ENCODE assay signal across 24 mouse cellular contexts in genomic region chr16:64717814-64718213, GRCm38 (mm10). TPM values are rescaled to one million over a fixed set of nuclear protein-coding genes. Genes with fewer than 3 reads are reported as not detected.
DNase-seq lines count a peak whose midpoint lies in the region; ATAC-seq lines count a peak whose summit lies in the region.
"Had no signal": no experiment of that assay in that cellular context is flagged by ENCODE, and none has a peak within 500 bp of the region (broad histone marks: within the 10 kb centered on the region; RNA-seq: fewer than 3 reads in every experiment).

No protein-coding gene starts in this region.

- H3K9ac ChIP-seq in embryonic facial prominence, embryonic 14.5 days (ENCODE audit: low read depth, low read length): no peak overlapping the region
- no peak overlapping the region for H3K9ac ChIP-seq in limb, embryonic 11.5 days (ENCODE audit: low read length)
- H3K9ac ChIP-seq: embryonic facial prominence, embryonic 15.5 days; forebrain, embryonic 12.5 days; liver, embryonic 14.5 days; midbrain, embryonic 15.5 days had no signal

- ATAC-seq in embryonic facial prominence, embryonic 14.5 days (ENCODE audit: low read depth): no peak
- peak; percentile 80 for ATAC-seq in limb, embryonic 11.5 days (ENCODE audit: insufficient number of reproducible peaks, low FRiP score, low TSS enrichment, low read depth)
- ATAC-seq: hindbrain, embryonic 16.5 days; midbrain, embryonic 15.5 days had no signal

- H3K27me3 ChIP-seq in embryonic facial prominence, embryonic 14.5 days (replicated peaks; ENCODE audit: control insufficient read depth, insufficient read depth, low read length): no peaks in the 10 kb centered on the region
- H3K27me3 ChIP-seq in embryonic facial prominence, embryonic 10.5 days (replicated peaks; ENCODE audit: low read depth, poor library complexity, severe bottlenecking): no peaks in the 10 kb centered on the region
- no peaks in the 10 kb centered on the region for H3K27me3 ChIP-seq in limb, embryonic 11.5 days (ENCODE audit: control insufficient read depth, insufficient read depth, low read length)
- H3K27me3 ChIP-seq in limb, embryonic 10.5 days (ENCODE audit: low read depth, poor library complexity, severe bottlenecking): peaks cover 17% of the 10 kb centered on the region; the same call in 1 of the 2 replicates
- H3K27me3 ChIP-seq: embryonic facial prominence, embryonic 15.5 days; forebrain, embryonic 12.5 days; midbrain, embryonic 15.5 days had no signal

- DNase-seq in embryonic facial prominence, embryonic 14.5 days (ENCODE audit: low spot score): peak; percentile 35
- no peak for DNase-seq in embryonic facial prominence, embryonic 10.5 days (ENCODE audit: low spot score)
- peak; percentile 55 for DNase-seq in limb, embryonic 11.5 days (ENCODE audit: low spot score)
- DNase-seq in limb, embryonic 10.5 days (ENCODE audit: low spot score): no peak
- DNase-seq in forelimb bud, embryonic 11.5 days (ENCODE audit: low read depth, low spot score): peak; percentile 75
- peak; percentile 49 for DNase-seq in mesoderm, embryonic 11.5 days (ENCODE audit: low read depth, low spot score)
- DNase-seq in adipocyte (ENCODE audit: low spot score): no peak
- no peak for DNase-seq in thymus, postnatal 36 days
- DNase-seq: adrenal gland, postnatal 25 days; cerebellum, adult 11-12 months; cerebellum, adult 9-11 months; gastrocnemius, postnatal 14 days; kidney, adult 2 months; layer of hippocampus, postnatal 36 days; left cerebral cortex, postnatal 4 days; lung, adult 2 months; lung, postnatal 10 days had no signal

- no peak overlapping the region for H3K4me3 ChIP-seq in embryonic facial prominence, embryonic 14.5 days (ENCODE audit: low read depth, low read length)
- H3K4me3 ChIP-seq in embryonic facial prominence, embryonic 10.5 days: no peak overlapping the region
- no peak overlapping the region for H3K4me3 ChIP-seq in limb, embryonic 11.5 days (ENCODE audit: low read depth, low read length)
- H3K4me3 ChIP-seq in limb, embryonic 10.5 days: no peak overlapping the region
- H3K4me3 ChIP-seq: embryonic facial prominence, embryonic 15.5 days; forebrain, embryonic 12.5 days; midbrain, embryonic 10.5 days; midbrain, embryonic 15.5 days had no signal

- H3K27ac ChIP-seq in embryonic facial prominence, embryonic 14.5 days (replicated peaks; ENCODE audit: low read depth, low read length): no peak overlapping the region
- no peak overlapping the region for H3K27ac ChIP-seq in embryonic facial prominence, embryonic 10.5 days (replicated peaks)
- H3K27ac ChIP-seq in limb, embryonic 11.5 days (replicated peaks; ENCODE audit: low read depth, low read length): no peak overlapping the region
- no peak overlapping the region for H3K27ac ChIP-seq in limb, embryonic 10.5 days
- H3K27ac ChIP-seq: embryonic facial prominence, embryonic 15.5 days; forebrain, embryonic 12.5 days; liver, embryonic 14.5 days; midbrain, embryonic 10.5 days; midbrain, embryonic 15.5 days had no signal

- H3K36me3 ChIP-seq in embryonic facial prominence, embryonic 14.5 days (ENCODE audit: control insufficient read depth, insufficient read depth, low read length): no peaks in the 10 kb centered on the region
- no peaks in the 10 kb centered on the region for H3K36me3 ChIP-seq in embryonic facial prominence, embryonic 10.5 days (replicated peaks)
- no peaks in the 10 kb centered on the region for H3K36me3 ChIP-seq in limb, embryonic 11.5 days (ENCODE audit: control insufficient read depth, insufficient read depth, low read length)
- no peaks in the 10 kb centered on the region for H3K36me3 ChIP-seq in limb, embryonic 10.5 days
- H3K36me3 ChIP-seq: embryonic facial prominence, embryonic 15.5 days; forebrain, embryonic 12.5 days; G1E; midbrain, embryonic 10.5 days; midbrain, embryonic 15.5 days had no signal

- no peaks in the 10 kb centered on the region for H3K9me3 ChIP-seq in embryonic facial prominence, embryonic 14.5 days (ENCODE audit: control insufficient read depth, low read length)
- H3K9me3 ChIP-seq in embryonic facial prominence, embryonic 10.5 days: no peaks in the 10 kb centered on the region
- H3K9me3 ChIP-seq in limb, embryonic 11.5 days (ENCODE audit: control insufficient read depth, low read length): no peaks in the 10 kb centered on the region
- no peaks in the 10 kb centered on the region for H3K9me3 ChIP-seq in limb, embryonic 10.5 days (replicated peaks)
- H3K9me3 ChIP-seq: embryonic facial prominence, embryonic 15.5 days; forebrain, embryonic 12.5 days; G1E; midbrain, embryonic 10.5 days; midbrain, embryonic 15.5 days had no signal

- WGBS in embryonic facial prominence, embryonic 14.5 days: 50% methylated on average over 10 of the region's 10 CpGs
- 79% methylated on average over 10 of the region's 10 CpGs for WGBS in embryonic facial prominence, embryonic 10.5 days
- 10% methylated on average over 10 of the region's 10 CpGs for WGBS in limb, embryonic 11.5 days
- 28% methylated on average over 10 of the region's 10 CpGs for WGBS in limb, embryonic 10.5 days

- H3K4me2 ChIP-seq in embryonic facial prominence, embryonic 14.5 days (ENCODE audit: low read depth, low read length): no peak overlapping the region
- no peak overlapping the region for H3K4me2 ChIP-seq in limb, embryonic 11.5 days (ENCODE audit: low read depth, severe bottlenecking)
- H3K4me2 ChIP-seq: embryonic facial prominence, embryonic 15.5 days; forebrain, embryonic 12.5 days; midbrain, embryonic 15.5 days had no signal

- peaks cover 12% of the 10 kb centered on the region for H3K4me1 ChIP-seq in embryonic facial prominence, embryonic 14.5 days (ENCODE audit: control insufficient read depth, insufficient read depth, low read length)
- peaks cover 15% of the 10 kb centered on the region; the same call in 1 of the 2 replicates for H3K4me1 ChIP-seq in embryonic facial prominence, embryonic 10.5 days
- H3K4me1 ChIP-seq in limb, embryonic 11.5 days (ENCODE audit: control insufficient read depth, insufficient read depth, low read length): peaks cover 8% of the 10 kb centered on the region
- H3K4me1 ChIP-seq in limb, embryonic 10.5 days: peaks cover 30% of the 10 kb centered on the region
- H3K4me1 ChIP-seq: forebrain, embryonic 12.5 days; midbrain, embryonic 10.5 days; midbrain, embryonic 15.5 days had no signal

RNA-seq across cellular contexts. Expression of gene 4930453N24Rik, which starts 53.1 kb away (rescaled TPM):
- polyA plus RNA-seq in embryonic facial prominence, embryonic 14.5 days (2014; fragmentation: Nextera tagmentation; extraction: Ambion mirVana): 27.1 and 27.5 TPM in 2 replicates
- 29.2 and 31.3 TPM in 2 replicates for polyA plus RNA-seq in embryonic facial prominence, embryonic 10.5 days (2016; fragmentation: Nextera tagmentation; extraction: Ambion mirVana)
- 29.1 and 32.3 TPM in 2 replicates for polyA plus RNA-seq in limb, embryonic 11.5 days (2014; fragmentation: Nextera tagmentation; extraction: Ambion mirVana)
- polyA plus RNA-seq in limb, embryonic 10.5 days (2016; fragmentation: Nextera tagmentation; extraction: Ambion mirVana): 29.6 and 30.1 TPM in 2 replicates

Comparison
In these comparisons a context has a peak if more than half of its experiments do, and no peak if none do; other contexts are left out.
1. DNase-seq: peak in embryonic facial prominence, embryonic 14.5 days (single experiment), limb, embryonic 11.5 days (single experiment), forelimb bud, embryonic 11.5 days (single experiment) and mesoderm, embryonic 11.5 days (single experiment); none in embryonic facial prominence, embryonic 10.5 days (single experiment), limb, embryonic 10.5 days (single experiment), adipocyte (single experiment) and thymus, postnatal 36 days (0 of 2).